Mouse (Mus musculus) ES-Bruce4 (cell line): ENCODE data around the gene Spock1.

Experiments
- CTCF ChIP-seq: IDR thresholded peaks from one replicate; pipeline ENCODE4 v1.8.1; 2011; ENCODE audit warnings: low read depth, low read length
- POLR2A ChIP-seq: IDR thresholded peaks from one replicate; pipeline ENCODE4 v1.8.1; 2011; ENCODE audit warnings: low read length; ENCODE audit not compliant: insufficient read depth

DNA sequence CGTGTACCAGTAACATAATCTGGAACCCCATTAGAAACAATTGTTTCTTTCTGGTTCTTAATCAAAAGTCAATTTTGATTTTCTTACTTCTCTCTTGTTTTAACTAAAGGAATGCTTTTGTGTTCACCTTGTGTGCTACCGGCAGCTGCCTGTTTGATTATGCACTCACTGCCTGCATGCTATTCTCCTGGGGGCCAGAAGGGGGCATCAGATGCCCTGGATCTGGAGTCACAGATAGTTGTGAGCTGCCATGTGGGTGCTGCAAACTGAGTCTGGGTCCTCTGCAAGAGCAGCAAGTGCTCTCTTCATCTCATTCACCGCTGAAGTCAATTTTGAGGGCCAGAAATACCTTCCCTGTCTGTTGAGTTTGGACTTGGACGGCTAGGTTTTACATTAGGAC is 476.3 kb downstream of the Spock1 start:
- TF ChIP-seq POLR2A: no peak
- peak; percentile 32 for TF ChIP-seq CTCF
